Mouse (Mus musculus) heart, adult 2 months (tissue): Measurements from ENCODE around the gene Galnt15.

Experiments
- CTCF ChIP-seq: fragments of 200-600 bp; IDR thresholded peaks from 2 replicates; pipeline ENCODE4 v1.8.1; 2022; ENCODE audit warnings: antibody characterized with exemption, mild to moderate bottlenecking, moderate library complexity
- EP300 ChIP-seq: fragments of 200-500 bp; IDR thresholded peaks from 2 replicates; pipeline ENCODE4 v1.6.1; 2011; ENCODE audit warnings: low read depth, low read length, control low read depth; ENCODE audit not compliant: insufficient read depth
- POLR2A ChIP-seq: fragments of 200-500 bp; IDR thresholded peaks from 2 replicates; pipeline ENCODE4 v1.6.1; 2011; ENCODE audit warnings: mild to moderate bottlenecking, low read depth, low read length, control low read depth; ENCODE audit not compliant: insufficient read depth

DNA sequence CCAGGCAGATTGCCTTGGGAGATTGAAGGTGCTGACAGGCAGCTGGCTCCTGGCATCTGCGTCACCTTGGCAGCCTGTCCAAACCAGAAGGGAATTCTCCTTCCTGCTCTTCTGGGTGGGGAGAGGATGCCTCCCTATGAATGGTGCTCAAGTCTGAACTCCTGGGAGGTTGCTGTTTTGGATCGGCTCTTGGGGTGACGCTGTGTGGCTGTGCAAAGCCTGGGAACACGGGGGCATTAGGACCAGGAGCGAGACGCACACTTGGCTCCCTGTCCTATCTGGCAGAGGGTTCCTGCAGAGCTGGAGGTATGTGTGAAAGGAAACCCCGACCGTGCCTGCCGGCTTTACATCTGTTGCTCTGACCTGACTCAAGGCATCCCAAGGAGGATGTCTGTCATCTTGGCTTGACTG, at the start of gene Galnt15:
- TF ChIP-seq CTCF (no peak), POLR2A (peak; percentile 70), EP300 (peak; percentile 97)
